Mouse (Mus musculus): ENCODE measurements around the gene Inca1. TPM values are rescaled to one million over a fixed set of nuclear protein-coding genes. Genes with fewer than 3 reads are reported as not detected.
A peak's percentile ranks its signal among the peaks of the same experiment; 100 is the strongest.

Gene Inca1
- polyA plus RNA-seq, 1 experiment from 2014 or later = 1.3 TPM

- Histone ChIP-seq H3K9ac (ENCODE audit: low read length) (no peak overlapping the region), H3K27me3 (ENCODE audit: control insufficient read depth, insufficient read depth, low read length) (no peaks in the 10 kb centered on the region), H3K4me3 (ENCODE audit: low read depth, low read length) (no peak overlapping the region), H3K9me3 (ENCODE audit: control insufficient read depth, low read length) (no peaks in the 10 kb centered on the region), H3K4me1 (ENCODE audit: control insufficient read depth, insufficient read depth, low read length) (peaks cover 21% of the 10 kb centered on the region), H3K27ac (ENCODE audit: low read depth, low read length) (no peak overlapping the region), H3K36me3 (ENCODE audit: control insufficient read depth, insufficient read depth, low read length) (0 out of 2 replicates have a peak, but pooled peaks cover 5% of the 10 kb centered on the region), H3K4me2 (no peak overlapping the region)
- DNase-seq (ENCODE audit: low spot score, missing footprints) (no peak), ATAC-seq (ENCODE audit: low FRiP score) (no peak)
- WGBS = 90% methylated on average over 5 of the region's 5 CpGs
Observed at GRCm38 (mm10) chr11:70658521-70658920, 41.4 kb downstream of the Inca1 start.

- ATAC-seq (ENCODE audit: low FRiP score) (no peak), DNase-seq (ENCODE audit: low spot score, missing footprints) (no peak)
- Histone ChIP-seq H3K4me3 (ENCODE audit: low read depth, low read length) (no peak overlapping the region), H3K4me2 (no peak overlapping the region), H3K27me3 (ENCODE audit: control insufficient read depth, insufficient read depth, low read length) (no peaks in the 10 kb centered on the region), H3K4me1 (ENCODE audit: control insufficient read depth, insufficient read depth, low read length) (peaks cover 22% of the 10 kb centered on the region), H3K27ac (ENCODE audit: low read depth, low read length) (no peak overlapping the region), H3K9me3 (ENCODE audit: control insufficient read depth, low read length) (no peaks in the 10 kb centered on the region), H3K36me3 (ENCODE audit: control insufficient read depth, insufficient read depth, low read length) (0 out of 2 replicates have a peak, but pooled peaks cover 2% of the 10 kb centered on the region), H3K9ac (ENCODE audit: low read length) (no peak overlapping the region)
- WGBS = 58% methylated on average over 9 of the region's 9 CpGs
Observed at GRCm38 (mm10) chr11:70657991-70658390, 42.0 kb downstream of the Inca1 start.

- DNase-seq (ENCODE audit: low spot score, missing footprints) (no peak), ATAC-seq (ENCODE audit: low FRiP score) (no peak)
- no peak overlapping the region for H3K4me3 ChIP-seq (ENCODE audit: low read depth, low read length)
- no peaks in the 10 kb centered on the region for H3K27me3 ChIP-seq (ENCODE audit: control insufficient read depth, insufficient read depth, low read length)
- no peak overlapping the region for H3K9ac ChIP-seq (ENCODE audit: low read length)
- no peaks in the 10 kb centered on the region for H3K9me3 ChIP-seq (ENCODE audit: control insufficient read depth, low read length)
- H3K27ac ChIP-seq (ENCODE audit: low read depth, low read length) = no peak overlapping the region
- H3K4me1 ChIP-seq (ENCODE audit: control insufficient read depth, insufficient read depth, low read length) = peaks cover 27% of the 10 kb centered on the region
- H3K4me2 ChIP-seq = no peak overlapping the region
- no peaks in the 10 kb centered on the region; the same call in 1 of the 2 replicates for H3K36me3 ChIP-seq (ENCODE audit: control insufficient read depth, insufficient read depth, low read length)
- 55% methylated on average over 6 of the region's 6 CpGs for WGBS
Observed at GRCm38 (mm10) chr11:70657573-70657972, 42.4 kb downstream of the Inca1 start.

- 4% methylated on average over 3 of the region's 3 CpGs for WGBS
- no peak for DNase-seq (ENCODE audit: low spot score, missing footprints)
- H3K9ac ChIP-seq (ENCODE audit: low read length) = peak within 1 kb of the TSS; percentile 98
- H3K36me3 ChIP-seq (ENCODE audit: control insufficient read depth, insufficient read depth, low read length) = no peaks in the 10 kb centered on the region; the same call in 1 of the 2 replicates
- H3K4me3 ChIP-seq (ENCODE audit: low read depth, low read length) = peak within 1 kb of the TSS; percentile 99
- no peaks in the 10 kb centered on the region for H3K9me3 ChIP-seq (ENCODE audit: control insufficient read depth, low read length)
- H3K4me2 ChIP-seq = peak within 1 kb of the TSS; percentile 89
- H3K27ac ChIP-seq (ENCODE audit: low read depth, low read length) = peak within 1 kb of the TSS; percentile 95
- H3K4me1 ChIP-seq (ENCODE audit: control insufficient read depth, insufficient read depth, low read length) = peaks cover 31% of the 10 kb centered on the region
- H3K27me3 ChIP-seq (ENCODE audit: control insufficient read depth, insufficient read depth, low read length) = no peaks in the 10 kb centered on the region
- ATAC-seq (ENCODE audit: low FRiP score) = no peak
Observed at GRCm38 (mm10) chr11:70656964-70657363, 43.0 kb downstream of the Inca1 start, which contains the start of gene Eno3. Eno3 (plus strand) TSS chr11:70657202.

GRCm38 (mm10) chr11:70656456-70656927, 43.5 kb downstream of the Inca1 start:
- Histone ChIP-seq H3K4me2 (peak overlapping the region; percentile 89), H3K27me3 (ENCODE audit: control insufficient read depth, insufficient read depth, low read length) (no peaks in the 10 kb centered on the region), H3K4me3 (ENCODE audit: low read depth, low read length) (peak overlapping the region; percentile 99), H3K9ac (ENCODE audit: low read length) (peak overlapping the region; percentile 98), H3K36me3 (ENCODE audit: control insufficient read depth, insufficient read depth, low read length) (no peaks in the 10 kb centered on the region; the same call in 1 of the 2 replicates), H3K27ac (ENCODE audit: low read depth, low read length) (peak overlapping the region; percentile 95), H3K4me1 (ENCODE audit: control insufficient read depth, insufficient read depth, low read length) (peaks cover 31% of the 10 kb centered on the region), H3K9me3 (ENCODE audit: control insufficient read depth, low read length) (no peaks in the 10 kb centered on the region)
- WGBS = 5% methylated on average over 16 of the region's 16 CpGs
- DNase-seq (ENCODE audit: low spot score, missing footprints) (peak; percentile 93), ATAC-seq (ENCODE audit: low FRiP score) (no peak)

GRCm38 (mm10) chr11:70655571-70656455, 44.1 kb downstream of the Inca1 start:
- no peaks in the 10 kb centered on the region for H3K27me3 ChIP-seq (ENCODE audit: control insufficient read depth, insufficient read depth, low read length)
- H3K9ac ChIP-seq (ENCODE audit: low read length) = peak overlapping the region; percentile 98
- peak overlapping the region; percentile 89 for H3K4me2 ChIP-seq
- peak overlapping the region; percentile 99 for H3K4me3 ChIP-seq (ENCODE audit: low read depth, low read length)
- H3K36me3 ChIP-seq (ENCODE audit: control insufficient read depth, insufficient read depth, low read length) = peaks cover 6% of the 10 kb centered on the region
- peaks cover 33% of the 10 kb centered on the region for H3K4me1 ChIP-seq (ENCODE audit: control insufficient read depth, insufficient read depth, low read length)
- no peaks in the 10 kb centered on the region for H3K9me3 ChIP-seq (ENCODE audit: control insufficient read depth, low read length)
- under 1% methylated on average over 60 of the region's 61 CpGs for WGBS
- peak overlapping the region; percentile 95 for H3K27ac ChIP-seq (ENCODE audit: low read depth, low read length)
- peak; percentile 92 for DNase-seq (ENCODE audit: low spot score, missing footprints)
- ATAC-seq (ENCODE audit: low FRiP score) = no peak

- peak overlapping the region; percentile 99 for H3K4me3 ChIP-seq (ENCODE audit: low read depth, low read length)
- peaks cover 8% of the 10 kb centered on the region for H3K36me3 ChIP-seq (ENCODE audit: control insufficient read depth, insufficient read depth, low read length)
- DNase-seq (ENCODE audit: low spot score, missing footprints) = peak; percentile 98
- H3K9me3 ChIP-seq (ENCODE audit: control insufficient read depth, low read length) = no peaks in the 10 kb centered on the region
- ATAC-seq (ENCODE audit: low FRiP score) = peak; percentile 51
- under 1% methylated on average over 46 of the region's 48 CpGs for WGBS
- peak overlapping the region; percentile 95 for H3K27ac ChIP-seq (ENCODE audit: low read depth, low read length)
- H3K4me2 ChIP-seq = peak overlapping the region; percentile 89
- no peaks in the 10 kb centered on the region for H3K27me3 ChIP-seq (ENCODE audit: control insufficient read depth, insufficient read depth, low read length)
- H3K4me1 ChIP-seq (ENCODE audit: control insufficient read depth, insufficient read depth, low read length) = peaks cover 33% of the 10 kb centered on the region
- H3K9ac ChIP-seq (ENCODE audit: low read length) = peak overlapping the region; percentile 98
Observed at GRCm38 (mm10) chr11:70654923-70655570, 44.9 kb downstream of the Inca1 start.

GRCm38 (mm10) chr11:70654198-70654922, 45.6 kb downstream of the Inca1 start, which contains the start of gene Pfn1:
Pfn1 (minus strand) TSS chr11:70654644.
- H3K4me1 ChIP-seq (ENCODE audit: control insufficient read depth, insufficient read depth, low read length) = peaks cover 33% of the 10 kb centered on the region
- under 1% methylated on average over 56 of the region's 61 CpGs for WGBS
- H3K27ac ChIP-seq (ENCODE audit: low read depth, low read length) = peak within 1 kb of the TSS; percentile 95
- no peaks in the 10 kb centered on the region for H3K27me3 ChIP-seq (ENCODE audit: control insufficient read depth, insufficient read depth, low read length)
- peak; percentile 97 for DNase-seq (ENCODE audit: low spot score, missing footprints)
- H3K9ac ChIP-seq (ENCODE audit: low read length) = peak within 1 kb of the TSS; percentile 98
- H3K36me3 ChIP-seq (ENCODE audit: control insufficient read depth, insufficient read depth, low read length) = peaks cover 12% of the 10 kb centered on the region
- peak within 1 kb of the TSS; percentile 99 for H3K4me3 ChIP-seq (ENCODE audit: low read depth, low read length)
- ATAC-seq (ENCODE audit: low FRiP score) = peak; percentile 51
- H3K9me3 ChIP-seq (ENCODE audit: control insufficient read depth, low read length) = no peaks in the 10 kb centered on the region
- peak within 1 kb of the TSS; percentile 89 for H3K4me2 ChIP-seq

All from midbrain, embryonic 11.5 days (tissue).